Mouse (Mus musculus) neutrophil, adult 5-6 weeks (primary cell): ENCODE measurements around the gene Nppb. TPM values are rescaled to one million over a fixed set of nuclear protein-coding genes. Genes with fewer than 3 reads are reported as not detected.

Experiments
- ATAC-seq: fragments of 151-379, 151-347 bp; 2 replicates; pipeline ENCODE4 v1.8.0; 2017; ENCODE audit warnings: mild to moderate bottlenecking, moderate TSS enrichment; ENCODE audit not compliant: insufficient number of reproducible peaks, poor library complexity, low FRiP score, severe bottlenecking; ENCODE audit errors: extremely low read depth
- total RNA-seq: library from RNA; stranded (forward); fragments of 200-1000 nt; gene quantifications from 2 replicates; pipeline ENCODE4 v1.2.3, GENCODE M21; 2017

Nppb gene
- total RNA-seq, 1 experiment from 2014 or later, result not detected

- ATAC-seq, result no peak
Observed at GRCm38 (mm10) chr4:148029297-148029696, 43.7 kb downstream of the Nppb start.

GRCm38 (mm10) chr4:148030506-148030905, 44.9 kb downstream of the Nppb start:
- no peak for ATAC-seq

GRCm38 (mm10) chr4:148033858-148034410, 48.3 kb downstream of the Nppb start:
- ATAC-seq, result no peak

GRCm38 (mm10) chr4:148035440-148035839, 49.9 kb downstream of the Nppb start:
- no peak for ATAC-seq

Other genes with a start within 250 kb of the Nppb start
- 44.7 and 50.8 TPM in 2 replicates for gene Zfp984, start 176.0 kb upstream of the Nppb start, total RNA-seq
- 10.3 and 10.8 TPM in 2 replicates for gene Zfp933, start 137.4 kb upstream of the Nppb start, total RNA-seq
- gene Miip, start 117.0 kb upstream of the Nppb start, total RNA-seq, result 67.3 and 77.2 TPM in 2 replicates
- 20.9 and 22.0 TPM in 2 replicates for gene Fv1, start 116.8 kb upstream of the Nppb start, total RNA-seq
- gene Mfn2, start 81.1 kb upstream of the Nppb start, total RNA-seq, result 22.2 and 28.7 TPM in 2 replicates
- 15.5 and 15.7 TPM in 2 replicates for gene Plod1, start 49.0 kb upstream of the Nppb start, total RNA-seq
- gene 2510039O18Rik, start 44.9 kb upstream of the Nppb start, total RNA-seq, result 50.6 and 53.2 TPM in 2 replicates
- gene Nppa, start 14.9 kb downstream of the Nppb start, total RNA-seq, result not detected in 2 replicates
- gene Clcn6, start 53.0 kb downstream of the Nppb start, total RNA-seq, result 14.9 and 16.5 TPM in 2 replicates
- gene Mthfr, start 53.3 kb downstream of the Nppb start, total RNA-seq, result 10.0 and 20.0 TPM in 2 replicates
- 19.3 and 20.5 TPM in 2 replicates for gene Agtrap, start 102.2 kb downstream of the Nppb start, total RNA-seq
- gene Mad2l2, start 144.6 kb downstream of the Nppb start, total RNA-seq, result 8.7 and 12.2 TPM in 2 replicates
- 0.93 and 1.4 TPM in 2 replicates for gene Draxin, start 144.9 kb downstream of the Nppb start, total RNA-seq
- gene Fbxo6, start 166.4 kb downstream of the Nppb start, total RNA-seq, result 10.2 and 11.3 TPM in 2 replicates
- gene Fbxo44, start 174.7 kb downstream of the Nppb start, total RNA-seq, result 0.93 and 1.8 TPM in 2 replicates
- not detected in 2 replicates for gene Fbxo2, start 174.8 kb downstream of the Nppb start, total RNA-seq